Mouse (Mus musculus): ENCODE results near the gene Foxf2.

DNA sequence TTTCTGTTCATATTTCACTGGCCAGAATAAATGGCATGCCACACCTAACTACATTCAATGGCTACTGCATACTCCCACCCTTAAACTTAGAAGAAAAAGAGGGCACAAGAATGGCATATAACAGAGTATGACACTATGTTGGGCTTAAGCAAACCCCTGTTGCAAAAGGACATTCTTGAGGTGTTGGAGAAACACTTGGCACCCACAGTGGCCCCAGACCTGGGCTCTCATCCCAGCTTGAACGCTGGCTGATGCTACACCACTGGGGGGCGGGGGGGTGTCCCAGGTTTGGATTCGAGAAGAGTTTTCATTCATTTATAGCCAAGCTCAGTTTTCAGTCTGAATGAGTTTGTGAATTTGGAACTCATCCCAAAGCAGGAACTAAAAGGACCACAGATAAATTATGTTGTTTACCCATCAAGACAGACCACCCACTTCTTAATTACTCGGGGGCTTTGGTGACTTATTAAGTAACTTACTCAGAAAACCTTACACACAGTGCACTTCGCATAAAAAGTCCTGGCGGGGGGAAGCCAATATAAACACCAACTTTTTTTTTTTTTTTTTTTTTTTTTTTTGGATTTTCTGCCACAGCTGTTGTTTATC lies 42.4 kb downstream of the Foxf2 start:
- TF ChIP-seq EP300 (IDR thresholded peaks at IDR 0.05; ENCODE audit: low read depth) (no peak), CTCF (IDR thresholded peaks at IDR 0.05; ENCODE audit: low read depth) (no peak)

Measured in heart, postnatal 0 days (tissue).